In genomic region chr13:23743963-23744362, GRCm38 (mm10) we compare ENCODE assay signal across 11 mouse cellular contexts. TPM values are rescaled to one million over a fixed set of nuclear protein-coding genes. Genes with fewer than 3 reads are reported as not detected.
DNase-seq lines count a peak whose midpoint lies in the region; ATAC-seq and TF ChIP-seq lines count a peak whose summit lies in the region.
"Had no signal": no experiment of that assay in that cellular context is flagged by ENCODE, and none has a peak within 500 bp of the region (broad histone marks: within the 10 kb centered on the region; RNA-seq: fewer than 3 reads in every experiment).

No protein-coding gene starts in this region.

- H3K27ac ChIP-seq in forebrain, embryonic 10.5 days: peak overlapping the region; percentile 98
- H3K27ac ChIP-seq in forebrain, embryonic 16.5 days (ENCODE audit: low read length): no peak overlapping the region
- H3K27ac ChIP-seq in neural tube, embryonic 11.5 days (ENCODE audit: low read depth, low read length): peak overlapping the region; percentile 70; the same call in 1 of the 2 replicates
- H3K27ac ChIP-seq in intestine, embryonic 16.5 days (ENCODE audit: low read length): peak overlapping the region; percentile 26; the same call in 1 of the 2 replicates
- H3K27ac ChIP-seq in stomach, postnatal 0 days (replicated peaks): no peak overlapping the region

- H3K4me3 ChIP-seq in forebrain, embryonic 10.5 days: peak overlapping the region; percentile 58
- H3K4me3 ChIP-seq in forebrain, embryonic 16.5 days (replicated peaks; ENCODE audit: low read length): no peak overlapping the region
- H3K4me3 ChIP-seq in neural tube, embryonic 11.5 days (ENCODE audit: low read depth, low read length): peak overlapping the region; percentile 32; the same call in 1 of the 2 replicates
- 0 out of 2 replicates have a peak overlapping the region, but pooled peaks have one; percentile 1 for H3K4me3 ChIP-seq in intestine, embryonic 16.5 days (ENCODE audit: low read length)
- peak overlapping the region; percentile 33; the same call in 1 of the 2 replicates for H3K4me3 ChIP-seq in stomach, postnatal 0 days (ENCODE audit: low read depth, low read length)

- H3K4me1 ChIP-seq in forebrain, embryonic 10.5 days: peaks cover 55% of the 10 kb centered on the region
- peaks cover 19% of the 10 kb centered on the region for H3K4me1 ChIP-seq in forebrain, embryonic 16.5 days (replicated peaks; ENCODE audit: control insufficient read depth, insufficient read depth, low read length)
- peaks cover 18% of the 10 kb centered on the region; the same call in 1 of the 2 replicates for H3K4me1 ChIP-seq in neural tube, embryonic 11.5 days (ENCODE audit: control insufficient read depth, insufficient read depth, low read length)
- H3K4me1 ChIP-seq in intestine, embryonic 16.5 days (ENCODE audit: control insufficient read depth, insufficient read depth, low read length): peaks cover 9% of the 10 kb centered on the region
- H3K4me1 ChIP-seq in stomach, postnatal 0 days (replicated peaks; ENCODE audit: control insufficient read depth, insufficient read depth): no peaks in the 10 kb centered on the region

- no peak overlapping the region; the same call in 1 of the 2 replicates for H3K4me2 ChIP-seq in forebrain, embryonic 16.5 days (ENCODE audit: low read length)
- peak overlapping the region; percentile 11; the same call in 1 of the 2 replicates for H3K4me2 ChIP-seq in neural tube, embryonic 11.5 days (ENCODE audit: low read depth)
- peak overlapping the region; percentile 45; the same call in 1 of the 2 replicates for H3K4me2 ChIP-seq in intestine, embryonic 16.5 days (ENCODE audit: low read depth, low read length)
- no peak overlapping the region for H3K4me2 ChIP-seq in stomach, postnatal 0 days (replicated peaks; ENCODE audit: low read depth)

- no peaks in the 10 kb centered on the region for H3K36me3 ChIP-seq in forebrain, embryonic 10.5 days (replicated peaks)
- no peaks in the 10 kb centered on the region for H3K36me3 ChIP-seq in forebrain, embryonic 16.5 days (ENCODE audit: control insufficient read depth, insufficient read depth)
- H3K36me3 ChIP-seq in neural tube, embryonic 11.5 days (ENCODE audit: control insufficient read depth, insufficient read depth, low read length): no peaks in the 10 kb centered on the region
- no peaks in the 10 kb centered on the region for H3K36me3 ChIP-seq in intestine, embryonic 16.5 days (ENCODE audit: control insufficient read depth, insufficient read depth, low read length)
- no peaks in the 10 kb centered on the region for H3K36me3 ChIP-seq in stomach, postnatal 0 days (ENCODE audit: control insufficient read depth, insufficient read depth, low read length)

- no peak for DNase-seq in forebrain, embryonic 10.5 days (ENCODE audit: extremely low spot score, low spot score)
- no peak for DNase-seq in neural tube, embryonic 11.5 days (ENCODE audit: low spot score)
- DNase-seq in neural tube, embryonic 10.5 days (ENCODE audit: extremely low spot score, low spot score): no peak
- DNase-seq in stomach, postnatal 0 days (ENCODE audit: low spot score): no peak
- no peak for DNase-seq in adrenal gland, adult 18-20 months (ENCODE audit: low spot score in 2 of 2)
- DNase-seq in kidney, postnatal 14 days: no peak
- DNase-seq: B cell, adult 2 months; heart, postnatal 4 days had no signal

- no peak for TF ChIP-seq CTCF in stomach, postnatal 0 days (IDR thresholded peaks at IDR 0.05; ENCODE audit: low read depth)

- ATAC-seq in forebrain, embryonic 16.5 days: no peak
- no peak for ATAC-seq in neural tube, embryonic 11.5 days (ENCODE audit: insufficient read depth, low FRiP score, low TSS enrichment)
- no peak for ATAC-seq in intestine, embryonic 16.5 days
- ATAC-seq in stomach, postnatal 0 days (ENCODE audit: low FRiP score, low TSS enrichment): no peak
- ATAC-seq: lung, postnatal 0 days had no signal

- 52% methylated on average over 4 of the region's 4 CpGs for WGBS in forebrain, embryonic 10.5 days
- WGBS in forebrain, embryonic 16.5 days: 26% methylated on average over 4 of the region's 4 CpGs
- 53% methylated on average over 4 of the region's 4 CpGs for WGBS in neural tube, embryonic 11.5 days
- 36% methylated on average over 4 of the region's 4 CpGs for WGBS in intestine, embryonic 16.5 days
- WGBS in stomach, postnatal 0 days: 27% methylated on average over 4 of the region's 4 CpGs

- TF ChIP-seq EP300 in stomach, postnatal 0 days (optimal IDR thresholded peaks at IDR 0.05): no peak

- H3K9me3 ChIP-seq in forebrain, embryonic 10.5 days: no peaks in the 10 kb centered on the region
- H3K9me3 ChIP-seq in forebrain, embryonic 16.5 days (ENCODE audit: control insufficient read depth, low read length): no peaks in the 10 kb centered on the region
- no peaks in the 10 kb centered on the region for H3K9me3 ChIP-seq in neural tube, embryonic 11.5 days (ENCODE audit: control insufficient read depth, low read length)
- no peaks in the 10 kb centered on the region for H3K9me3 ChIP-seq in intestine, embryonic 16.5 days (ENCODE audit: control insufficient read depth, low read length)
- H3K9me3 ChIP-seq in stomach, postnatal 0 days (ENCODE audit: control insufficient read depth, low read length): no peaks in the 10 kb centered on the region

- H3K9ac ChIP-seq in forebrain, embryonic 16.5 days (replicated peaks; ENCODE audit: low read depth, low read length): no peak overlapping the region
- H3K9ac ChIP-seq in neural tube, embryonic 11.5 days (ENCODE audit: low read length): no peak overlapping the region; the same call in 1 of the 2 replicates
- H3K9ac ChIP-seq in intestine, embryonic 16.5 days (ENCODE audit: low read depth, low read length): no peak overlapping the region
- H3K9ac ChIP-seq in stomach, postnatal 0 days (ENCODE audit: low read length): no peak overlapping the region

- H3K27me3 ChIP-seq in forebrain, embryonic 10.5 days (ENCODE audit: poor library complexity, severe bottlenecking): no peaks in the 10 kb centered on the region
- no peaks in the 10 kb centered on the region for H3K27me3 ChIP-seq in forebrain, embryonic 16.5 days (replicated peaks; ENCODE audit: control insufficient read depth, insufficient read depth, low read length)
- no peaks in the 10 kb centered on the region for H3K27me3 ChIP-seq in neural tube, embryonic 11.5 days (ENCODE audit: control insufficient read depth, insufficient read depth, low read length)
- no peaks in the 10 kb centered on the region for H3K27me3 ChIP-seq in intestine, embryonic 16.5 days (replicated peaks; ENCODE audit: control insufficient read depth, insufficient read depth, low read length)
- no peaks in the 10 kb centered on the region for H3K27me3 ChIP-seq in stomach, postnatal 0 days (ENCODE audit: control insufficient read depth, insufficient read depth, low read length)

RNA-seq across cellular contexts. Expression of gene Hist1h3c, which starts 1.4 kb away (rescaled TPM):
- 7.7 and 9.0 TPM in 2 replicates for polyA plus RNA-seq in forebrain, embryonic 10.5 days (2016; fragmentation: Nextera tagmentation; extraction: Ambion mirVana)
- 1.6 and 2.0 TPM in 2 replicates for polyA plus RNA-seq in forebrain, embryonic 16.5 days (2015; fragmentation: Nextera tagmentation; extraction: Ambion mirVana)
- polyA plus RNA-seq in neural tube, embryonic 11.5 days (2014; fragmentation: Nextera tagmentation; extraction: Ambion mirVana): 8.3 and 10.6 TPM in 2 replicates
- 3.2 and 4.9 TPM in 2 replicates for polyA plus RNA-seq in intestine, embryonic 16.5 days (2015; fragmentation: Nextera tagmentation; extraction: Ambion mirVana)
- 1.2 and 1.8 TPM in 2 replicates for polyA plus RNA-seq in stomach, postnatal 0 days (2015; fragmentation: Nextera tagmentation; extraction: Ambion mirVana)
- 1 to 10 TPM; 4.6 to 5.4 TPM for total RNA-seq in adrenal gland, adult 18-20 months (2021)

RNA-seq across cellular contexts. Expression of gene Hist1h2bb, which starts 2.6 kb away (rescaled TPM):
- 2.3 and 2.7 TPM in 2 replicates for polyA plus RNA-seq in forebrain, embryonic 10.5 days (2016; fragmentation: Nextera tagmentation; extraction: Ambion mirVana)
- polyA plus RNA-seq in forebrain, embryonic 16.5 days (2015; fragmentation: Nextera tagmentation; extraction: Ambion mirVana): 0.86 and 0.95 TPM in 2 replicates
- polyA plus RNA-seq in neural tube, embryonic 11.5 days (2014; fragmentation: Nextera tagmentation; extraction: Ambion mirVana): 2.4 and 2.9 TPM in 2 replicates
- polyA plus RNA-seq in intestine, embryonic 16.5 days (2015; fragmentation: Nextera tagmentation; extraction: Ambion mirVana): 1.7 and 2.0 TPM in 2 replicates
- 0.40 and 0.91 TPM in 2 replicates for polyA plus RNA-seq in stomach, postnatal 0 days (2015; fragmentation: Nextera tagmentation; extraction: Ambion mirVana)
- total RNA-seq in adrenal gland, adult 18-20 months (2021): 10 to 100 TPM; 16.2 to 17.9 TPM

RNA-seq across cellular contexts. Expression of gene Hist1h1c, which starts 5.4 kb away (rescaled TPM):
- 9.4 and 10.7 TPM in 2 replicates for polyA plus RNA-seq in forebrain, embryonic 10.5 days (2016; fragmentation: Nextera tagmentation; extraction: Ambion mirVana)
- polyA plus RNA-seq in forebrain, embryonic 16.5 days (2015; fragmentation: Nextera tagmentation; extraction: Ambion mirVana): 16.7 and 22.7 TPM in 2 replicates
- polyA plus RNA-seq in neural tube, embryonic 11.5 days (2014; fragmentation: Nextera tagmentation; extraction: Ambion mirVana): 12.2 and 15.3 TPM in 2 replicates
- 33.6 and 35.3 TPM in 2 replicates for polyA plus RNA-seq in intestine, embryonic 16.5 days (2015; fragmentation: Nextera tagmentation; extraction: Ambion mirVana)
- polyA plus RNA-seq in stomach, postnatal 0 days (2015; fragmentation: Nextera tagmentation; extraction: Ambion mirVana): 96.1 and 104 TPM in 2 replicates
- 100 to 1,000 TPM; 157 to 187 TPM for total RNA-seq in adrenal gland, adult 18-20 months (2021)

RNA-seq across cellular contexts. Expression of gene Hist1h2ab, which starts 7.0 kb away (rescaled TPM):
- polyA plus RNA-seq in forebrain, embryonic 10.5 days (2016; fragmentation: Nextera tagmentation; extraction: Ambion mirVana): 49.5 and 50.4 TPM in 2 replicates
- polyA plus RNA-seq in forebrain, embryonic 16.5 days (2015; fragmentation: Nextera tagmentation; extraction: Ambion mirVana): 14.5 and 16.2 TPM in 2 replicates
- 33.1 and 47.3 TPM in 2 replicates for polyA plus RNA-seq in neural tube, embryonic 11.5 days (2014; fragmentation: Nextera tagmentation; extraction: Ambion mirVana)
- polyA plus RNA-seq in intestine, embryonic 16.5 days (2015; fragmentation: Nextera tagmentation; extraction: Ambion mirVana): 16.9 and 20.0 TPM in 2 replicates
- 7.3 and 15.7 TPM in 2 replicates for polyA plus RNA-seq in stomach, postnatal 0 days (2015; fragmentation: Nextera tagmentation; extraction: Ambion mirVana)
- total RNA-seq in adrenal gland, adult 18-20 months (2021): 10 to 100 TPM; 19.4 to 19.5 TPM

RNA-seq across cellular contexts. Expression of gene Hist1h3b, which starts 8.1 kb away (rescaled TPM):
- polyA plus RNA-seq in forebrain, embryonic 10.5 days (2016; fragmentation: Nextera tagmentation; extraction: Ambion mirVana): 9.1 and 9.5 TPM in 2 replicates
- 4.9 and 6.7 TPM in 2 replicates for polyA plus RNA-seq in forebrain, embryonic 16.5 days (2015; fragmentation: Nextera tagmentation; extraction: Ambion mirVana)
- 6.2 and 8.4 TPM in 2 replicates for polyA plus RNA-seq in neural tube, embryonic 11.5 days (2014; fragmentation: Nextera tagmentation; extraction: Ambion mirVana)
- 4.7 and 7.4 TPM in 2 replicates for polyA plus RNA-seq in intestine, embryonic 16.5 days (2015; fragmentation: Nextera tagmentation; extraction: Ambion mirVana)
- 3.9 and 6.7 TPM in 2 replicates for polyA plus RNA-seq in stomach, postnatal 0 days (2015; fragmentation: Nextera tagmentation; extraction: Ambion mirVana)
- 10 to 100 TPM; 16.4 to 23.4 TPM for total RNA-seq in adrenal gland, adult 18-20 months (2021)

Comparison
In these comparisons a context has a peak if more than half of its experiments do, and no peak if none do; other contexts are left out.
1. H3K27ac ChIP-seq: peak in forebrain, embryonic 10.5 days (single experiment), neural tube, embryonic 11.5 days (single experiment) and intestine, embryonic 16.5 days (single experiment); none in forebrain, embryonic 16.5 days (single experiment) and stomach, postnatal 0 days (single experiment).
2. H3K4me2 ChIP-seq: peak in neural tube, embryonic 11.5 days (single experiment) and intestine, embryonic 16.5 days (single experiment); none in forebrain, embryonic 16.5 days (single experiment) and stomach, postnatal 0 days (single experiment).